ENCODE assay signal across 1 mouse cellular context in the genomic region with DNA sequence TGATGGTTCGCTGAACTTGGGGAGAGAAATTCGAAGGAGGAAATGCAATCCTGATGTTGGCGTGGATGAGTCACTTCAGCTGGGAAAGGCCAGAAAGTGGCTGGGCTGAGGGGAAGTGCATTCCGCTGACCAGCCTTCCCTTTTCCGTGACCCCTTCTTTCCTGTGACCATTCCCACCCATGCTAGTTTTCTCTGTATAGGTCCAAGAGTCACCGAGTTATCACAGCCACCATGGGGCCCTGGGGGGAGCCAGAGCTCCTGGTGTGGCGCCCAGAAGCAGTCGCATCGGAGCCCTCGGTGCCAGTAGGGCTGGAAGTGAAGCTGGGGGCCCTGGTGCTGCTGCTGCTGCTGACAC.
TF ChIP-seq lines count a peak whose summit lies in the region.

No protein-coding gene starts in this region.

TF ChIP-seq in MEL, 35 proteins besides CTCF, POLR2A, EP300 and RAD21 (continued from another document):
- TF ChIP-seq ELF1 (IDR thresholded peaks at IDR 0.05; ENCODE audit: low read depth, low read length) (no peak), MAZ (IDR thresholded peaks at IDR 0.05; ENCODE audit: low read depth, low read length) (no peak), BHLHE40 (IDR thresholded peaks at IDR 0.05; ENCODE audit: borderline replicate concordance, low read depth, low read length) (no peak), ZMIZ1 (IDR thresholded peaks at IDR 0.05; ENCODE audit: low read depth, low read length) (no peak), USF1 (IDR thresholded peaks at IDR 0.05; ENCODE audit: low read depth, low read length) (no peak), MXI1 (IDR thresholded peaks at IDR 0.05; ENCODE audit: low read depth, low read length) (no peak), GATA1 (IDR thresholded peaks at IDR 0.05; ENCODE audit: low read depth, low read length) (no peak), ZNF384 (IDR thresholded peaks at IDR 0.05; ENCODE audit: low read depth, low read length) (no peak), MYC (IDR thresholded peaks at IDR 0.05; ENCODE audit: low read depth, low read length) (no peak), MYB (IDR thresholded peaks at IDR 0.05; ENCODE audit: low read depth, low read length) (no peak), SIN3A (IDR thresholded peaks at IDR 0.05; ENCODE audit: low read length) (no peak), ZKSCAN1 (IDR thresholded peaks at IDR 0.05; ENCODE audit: low read depth, low read length) (no peak)
